ENCODE assay signal across 7 mouse cellular contexts in the genomic region with DNA sequence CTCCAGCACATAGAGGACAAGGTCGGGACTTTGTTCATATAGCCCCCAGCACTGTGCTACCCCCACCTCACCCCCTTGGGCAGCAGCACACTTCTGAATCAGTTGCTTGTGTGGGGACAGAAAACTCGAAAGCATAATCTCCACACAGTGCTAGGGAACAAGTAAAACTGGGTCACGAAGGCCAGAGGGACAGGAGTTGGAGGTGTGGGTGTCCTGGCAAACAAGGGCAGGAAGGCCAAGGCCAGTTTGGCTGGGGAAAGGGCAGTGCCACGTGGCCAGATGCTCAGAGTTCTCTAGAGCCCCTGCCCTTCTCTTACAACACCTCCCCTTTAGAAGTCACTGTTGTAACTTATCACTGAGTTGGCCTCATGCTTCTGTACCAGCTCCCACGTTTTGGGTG. TPM values are rescaled to one million over a fixed set of nuclear protein-coding genes. Genes with fewer than 3 reads are reported as not detected.
DNase-seq lines count a peak whose midpoint lies in the region; ATAC-seq and TF ChIP-seq lines count a peak whose summit lies in the region.

No protein-coding gene starts in this region.

- peak in 1 of 2 experiments; percentile 7 for DNase-seq in layer of hippocampus, adult 2 months (ENCODE audit: low spot score in 2 of 2)
- no peak for DNase-seq in layer of hippocampus, adult 9-11 months
- DNase-seq in adrenal gland, postnatal 36 days: peak; percentile 51 to 55

- TF ChIP-seq CTCF in layer of hippocampus, adult 2 months (conservative IDR thresholded peaks at IDR 0.05): no peak
- TF ChIP-seq CTCF in ES-Bruce4 (IDR thresholded peaks at IDR 0.05; ENCODE audit: low read depth, low read length): no peak
- no peak for TF ChIP-seq CTCF in intestine, postnatal 0 days (IDR thresholded peaks at IDR 0.05; ENCODE audit: low read depth)

- peak overlapping the region; percentile 97; the same call in 1 of the 2 replicates for H3K27ac ChIP-seq in layer of hippocampus, adult 2 months
- H3K27ac ChIP-seq in ES-Bruce4 (ENCODE audit: insufficient read depth, low read length): peak overlapping the region; percentile 84
- 0 out of 2 replicates have a peak overlapping the region, but pooled peaks have one; percentile 21 for H3K27ac ChIP-seq in intestine, postnatal 0 days (ENCODE audit: low read depth, low read length)

- ATAC-seq in intestine, postnatal 0 days: no peak
- ATAC-seq in erythroblast, adult 5-6 weeks (replicated peaks; ENCODE audit: low FRiP score, poor library complexity, severe bottlenecking): no peak
- no peak for ATAC-seq in megakaryocyte-erythroid progenitor cell, adult 5-6 weeks (replicated peaks; ENCODE audit: low FRiP score, low TSS enrichment, poor library complexity, severe bottlenecking)

- H3K4me3 ChIP-seq in layer of hippocampus, adult 2 months: no peak overlapping the region
- peak overlapping the region; percentile 98 for H3K4me3 ChIP-seq in ES-Bruce4 (ENCODE audit: low read depth, low read length)
- H3K4me3 ChIP-seq in intestine, postnatal 0 days (ENCODE audit: low read depth, low read length): no peak overlapping the region

- H3K27me3 ChIP-seq in ES-Bruce4 (ENCODE audit: control insufficient read depth, insufficient read depth, low read length, poor library complexity, severe bottlenecking): no peaks in the 10 kb centered on the region
- no peaks in the 10 kb centered on the region for H3K27me3 ChIP-seq in intestine, postnatal 0 days (replicated peaks; ENCODE audit: control insufficient read depth, insufficient read depth, low read length)

- 37% methylated on average over 5 of the region's 5 CpGs for WGBS in intestine, postnatal 0 days

- H3K36me3 ChIP-seq in ES-Bruce4 (ENCODE audit: control insufficient read depth, insufficient read depth, low read length, poor library complexity, severe bottlenecking): peaks cover 34% of the 10 kb centered on the region
- H3K36me3 ChIP-seq in intestine, postnatal 0 days (ENCODE audit: control insufficient read depth, insufficient read depth): no peaks in the 10 kb centered on the region; the same call in 1 of the 2 replicates

- no peak for TF ChIP-seq EP300 in ES-Bruce4 (IDR thresholded peaks at IDR 0.05; ENCODE audit: insufficient read depth, low read depth, low read length)

- H3K4me2 ChIP-seq in intestine, postnatal 0 days (replicated peaks; ENCODE audit: low read depth): peak overlapping the region; percentile 18

- no peak for TF ChIP-seq POLR2A in ES-Bruce4 (IDR thresholded peaks at IDR 0.05; ENCODE audit: insufficient read depth, low read length)

- H3K9ac ChIP-seq in ES-Bruce4 (ENCODE audit: low read depth, poor library complexity, severe bottlenecking): peak overlapping the region; percentile 99
- H3K9ac ChIP-seq in intestine, postnatal 0 days (ENCODE audit: low read depth, low read length): 0 out of 2 replicates have a peak overlapping the region, but pooled peaks have one; percentile 22

- peaks cover 4% of the 10 kb centered on the region for H3K4me1 ChIP-seq in ES-Bruce4 (ENCODE audit: control insufficient read depth, insufficient read depth, low read length)
- H3K4me1 ChIP-seq in intestine, postnatal 0 days (replicated peaks; ENCODE audit: control insufficient read depth, insufficient read depth, low read length): peaks cover 16% of the 10 kb centered on the region

- H3K9me3 ChIP-seq in ES-Bruce4 (replicated peaks; ENCODE audit: control insufficient read depth, insufficient read depth, low read length, poor library complexity, severe bottlenecking): no peaks in the 10 kb centered on the region
- no peaks in the 10 kb centered on the region for H3K9me3 ChIP-seq in intestine, postnatal 0 days (ENCODE audit: control insufficient read depth)

RNA-seq across cellular contexts. Expression of a gene that starts 3.4 kb away (rescaled TPM):
- 10 to 100 TPM; 27.0 to 30.0 TPM for total RNA-seq in layer of hippocampus, adult 2 months (2021)
- polyA plus RNA-seq in ES-Bruce4 (2011; ENCODE audit: insufficient read depth, insufficient read length, low read depth, missing spikeins): 9.6 and 14.6 TPM in 2 replicates
- 100 to 1,000 TPM; 135 to 151 TPM for total RNA-seq in adrenal gland, postnatal 36 days (2021)
- polyA plus RNA-seq in intestine, postnatal 0 days (2015; fragmentation: Nextera tagmentation; extraction: Ambion mirVana): 6.5 and 6.6 TPM in 2 replicates
- 1.3 and 1.9 TPM in 2 replicates for total RNA-seq in erythroblast, adult 5-6 weeks (2015; ENCODE audit: low replicate concordance)
- 2.1 and 2.5 TPM in 2 replicates for total RNA-seq in erythroblast, adult 5-6 weeks (2017; ENCODE audit: low replicate concordance)
- 3.5 and 6.8 TPM in 2 replicates for total RNA-seq in megakaryocyte-erythroid progenitor cell, adult 5-6 weeks (2014; fragmentation: Nextera tagmentation)
- total RNA-seq in megakaryocyte-erythroid progenitor cell, adult 5-6 weeks (2017): 1.3 and 2.8 TPM in 2 replicates

RNA-seq across cellular contexts. Expression of a gene that starts 3.7 kb away (rescaled TPM):
- 1 to 10 TPM; 2.6 to 3.3 TPM for total RNA-seq in layer of hippocampus, adult 2 months (2021)
- 4.7 and 6.4 TPM in 2 replicates for polyA plus RNA-seq in ES-Bruce4 (2011; ENCODE audit: insufficient read depth, insufficient read length, low read depth, missing spikeins)
- total RNA-seq in adrenal gland, postnatal 36 days (2021): 1 to 10 TPM; 2.0 to 2.6 TPM
- 0.82 and 0.89 TPM in 2 replicates for polyA plus RNA-seq in intestine, postnatal 0 days (2015; fragmentation: Nextera tagmentation; extraction: Ambion mirVana)
- 0.84 TPM in 1 of 2 replicates, not detected in the other for total RNA-seq in erythroblast, adult 5-6 weeks (2015; ENCODE audit: low replicate concordance)
- total RNA-seq in erythroblast, adult 5-6 weeks (2017; ENCODE audit: low replicate concordance): 0.09 TPM in 1 of 2 replicates, not detected in the other
- 2.5 and 6.5 TPM in 2 replicates for total RNA-seq in megakaryocyte-erythroid progenitor cell, adult 5-6 weeks (2014; fragmentation: Nextera tagmentation)
- 0.76 and 1.7 TPM in 2 replicates for total RNA-seq in megakaryocyte-erythroid progenitor cell, adult 5-6 weeks (2017)

RNA-seq across cellular contexts. Expression of a gene that starts 4.0 kb away (rescaled TPM):
- 10 to 100 TPM; 29.7 to 33.2 TPM for total RNA-seq in layer of hippocampus, adult 2 months (2021)
- polyA plus RNA-seq in ES-Bruce4 (2011; ENCODE audit: insufficient read depth, insufficient read length, low read depth, missing spikeins): 90.6 and 109 TPM in 2 replicates
- 10 to 100 TPM; 40.9 to 42.5 TPM for total RNA-seq in adrenal gland, postnatal 36 days (2021)
- polyA plus RNA-seq in intestine, postnatal 0 days (2015; fragmentation: Nextera tagmentation; extraction: Ambion mirVana): 28.0 and 28.1 TPM in 2 replicates
- 10.4 and 14.4 TPM in 2 replicates for total RNA-seq in erythroblast, adult 5-6 weeks (2015; ENCODE audit: low replicate concordance)
- total RNA-seq in erythroblast, adult 5-6 weeks (2017; ENCODE audit: low replicate concordance): 21.7 and 21.9 TPM in 2 replicates
- 103 and 109 TPM in 2 replicates for total RNA-seq in megakaryocyte-erythroid progenitor cell, adult 5-6 weeks (2014; fragmentation: Nextera tagmentation)
- 167 and 183 TPM in 2 replicates for total RNA-seq in megakaryocyte-erythroid progenitor cell, adult 5-6 weeks (2017)

RNA-seq across cellular contexts. Expression of a gene that starts 28.9 kb away (rescaled TPM):
- total RNA-seq in layer of hippocampus, adult 2 months (2021): 10 to 100 TPM; 76.7 to 84.3 TPM
- 38.1 and 38.3 TPM in 2 replicates for polyA plus RNA-seq in ES-Bruce4 (2011; ENCODE audit: insufficient read depth, insufficient read length, low read depth, missing spikeins)
- 100 to 1,000 TPM; 108 to 118 TPM for total RNA-seq in adrenal gland, postnatal 36 days (2021)
- 71.6 and 76.5 TPM in 2 replicates for polyA plus RNA-seq in intestine, postnatal 0 days (2015; fragmentation: Nextera tagmentation; extraction: Ambion mirVana)
- 6.5 and 7.1 TPM in 2 replicates for total RNA-seq in erythroblast, adult 5-6 weeks (2015; ENCODE audit: low replicate concordance)
- 19.7 and 43.3 TPM in 2 replicates for total RNA-seq in erythroblast, adult 5-6 weeks (2017; ENCODE audit: low replicate concordance)
- 21.1 and 23.7 TPM in 2 replicates for total RNA-seq in megakaryocyte-erythroid progenitor cell, adult 5-6 weeks (2014; fragmentation: Nextera tagmentation)
- 19.2 and 24.5 TPM in 2 replicates for total RNA-seq in megakaryocyte-erythroid progenitor cell, adult 5-6 weeks (2017)

RNA-seq across cellular contexts. Expression of a gene that starts 29.0 kb away (rescaled TPM):
- 10 to 100 TPM; 69.0 to 81.3 TPM for total RNA-seq in layer of hippocampus, adult 2 months (2021)
- 33.9 and 46.7 TPM in 2 replicates for polyA plus RNA-seq in ES-Bruce4 (2011; ENCODE audit: insufficient read depth, insufficient read length, low read depth, missing spikeins)
- total RNA-seq in adrenal gland, postnatal 36 days (2021): 10 to 100 TPM; 54.1 to 73.4 TPM
- 47.4 and 48.5 TPM in 2 replicates for polyA plus RNA-seq in intestine, postnatal 0 days (2015; fragmentation: Nextera tagmentation; extraction: Ambion mirVana)
- 15.8 and 21.3 TPM in 2 replicates for total RNA-seq in erythroblast, adult 5-6 weeks (2015; ENCODE audit: low replicate concordance)
- total RNA-seq in erythroblast, adult 5-6 weeks (2017; ENCODE audit: low replicate concordance): 33.6 and 77.5 TPM in 2 replicates
- 26.7 and 61.9 TPM in 2 replicates for total RNA-seq in megakaryocyte-erythroid progenitor cell, adult 5-6 weeks (2014; fragmentation: Nextera tagmentation)
- total RNA-seq in megakaryocyte-erythroid progenitor cell, adult 5-6 weeks (2017): 13.7 and 49.6 TPM in 2 replicates

Comparison
In these comparisons a context has a peak if more than half of its experiments do, and no peak if none do; other contexts are left out.
1. H3K27ac ChIP-seq: peak in every context shown above with its lines; median percentile 97 in layer of hippocampus, adult 2 months; 84 in ES-Bruce4; 21 in intestine, postnatal 0 days.
2. RNA of a gene that starts 3.4 kb away (total RNA-seq): 135 to 151 TPM in adrenal gland, postnatal 36 days; 27.0 to 30.0 TPM in layer of hippocampus, adult 2 months, 1.3 to 6.8 TPM in megakaryocyte-erythroid progenitor cell, adult 5-6 weeks and 1.3 to 2.5 TPM in erythroblast, adult 5-6 weeks; every median in the first group is over 4 times any median in the second.